Mouse (Mus musculus) stomach, embryonic 14.5 days (tissue): ENCODE data around the gene Tiam1. TPM values are rescaled to one million over a fixed set of nuclear protein-coding genes. Genes with fewer than 3 reads are reported as not detected.

Experiments
- ATAC-seq: fragments of 200-750 bp; cut with Nextera tagmentation; 2 replicates; pipeline ENCODE4 v1.8.0; 2017; ENCODE audit warnings: low read depth, moderate TSS enrichment; ENCODE audit not compliant: insufficient number of reproducible peaks, insufficient read depth, low FRiP score
- H3K27ac ChIP-seq: fragments of 300-500 bp; sonication (generic); 2 replicates; pipeline ENCODE4 v1.5.1; 2014; ENCODE audit warnings: mild to moderate bottlenecking, low read length, moderate library complexity, mixed read lengths
- H3K27me3 ChIP-seq: fragments of 300-500 bp; sonication (generic); 2 replicates; pipeline ENCODE4 v1.6.1; 2014; ENCODE audit warnings: low read length, control low read depth, mixed read lengths; ENCODE audit not compliant: control insufficient read depth, insufficient read depth
- H3K36me3 ChIP-seq: fragments of 300-500 bp; sonication (generic); 2 replicates; pipeline ENCODE4 v1.6.1; 2014; ENCODE audit warnings: mild to moderate bottlenecking, control low read depth, low read length, moderate library complexity, mixed read lengths; ENCODE audit not compliant: control insufficient read depth, insufficient read depth
- H3K4me1 ChIP-seq: fragments of 300-500 bp; sonication (generic); 2 replicates; pipeline ENCODE4 v1.6.1; 2014; ENCODE audit warnings: low read length, control low read depth, mixed read lengths; ENCODE audit not compliant: control insufficient read depth, insufficient read depth
- H3K4me2 ChIP-seq: fragments of 300-500 bp; sonication (generic); replicated peaks from 2 replicates; pipeline ENCODE4 v1.6.1; 2014; ENCODE audit warnings: low read depth, low read length, control low read depth
- H3K4me3 ChIP-seq: fragments of 300-500 bp; sonication (generic); 2 replicates; pipeline ENCODE4 v1.5.1; 2014; ENCODE audit warnings: low read depth, low read length, control low read depth
- H3K9ac ChIP-seq: fragments of 300-500 bp; sonication (generic); replicated peaks from 2 replicates; pipeline ENCODE4 v1.6.1; 2014; ENCODE audit warnings: low read depth, mild to moderate bottlenecking, control low read depth, low read length, moderate library complexity, mixed read lengths
- H3K9me3 ChIP-seq: fragments of 300-500 bp; sonication (generic); 2 replicates; pipeline ENCODE4 v1.6.1; 2016; ENCODE audit warnings: low read depth, low read length, control low read depth; ENCODE audit not compliant: control insufficient read depth
- WGBS: fragments of 180-500 bp; shearing (Covaris S2); extraction: QIAGEN DNeasy Blood & Tissue Kit; methylation state at CpG from one replicate; pipeline ENCODE4 v1.1.7; 2014; 5-methylcytosine and 5-hydroxymethylcytosine counted together
- polyA plus RNA-seq: library from polyadenylated mRNA; unstranded; fragments of >200 nt; fragmentation: Nextera tagmentation; extraction: Ambion mirVana; gene quantifications from 2 replicates; pipeline ENCODE4 v1.2.1, GENCODE M21; 2014

The Tiam1 gene
- polyA plus RNA-seq, 1 experiment from 2014 or later, result 38.4 TPM

- Histone ChIP-seq H3K36me3 (no peaks in the 10 kb centered on the region), H3K9me3 (no peaks in the 10 kb centered on the region)
Measured at GRCm38 (mm10) chr16:90142247-90142573, 1.4 kb downstream of the Tiam1 start.

GRCm38 (mm10) chr16:90141556-90141955 lies 2.0 kb downstream of the Tiam1 start:
- peak overlapping the region; percentile 98; the same call in 1 of the 2 replicates for H3K4me2 ChIP-seq
- H3K27me3 ChIP-seq, result no peaks in the 10 kb centered on the region
- peaks cover 15% of the 10 kb centered on the region; the same call in 1 of the 2 replicates for H3K4me1 ChIP-seq
- H3K36me3 ChIP-seq, result no peaks in the 10 kb centered on the region
- WGBS, result 42% methylated on average over 9 of the region's 9 CpGs
- peak overlapping the region; percentile 64; the same call in 1 of the 2 replicates for H3K4me3 ChIP-seq
- H3K9ac ChIP-seq, result no peak overlapping the region
- no peak for ATAC-seq
- H3K9me3 ChIP-seq, result no peaks in the 10 kb centered on the region
- no peak overlapping the region for H3K27ac ChIP-seq

More at GRCm38 (mm10) chr16:90142247-90142573, 1.4 kb downstream of the Tiam1 start:
- peak overlapping the region; percentile 98 for H3K4me2 ChIP-seq
- ATAC-seq, result no peak
- peak overlapping the region; percentile 64 for H3K4me3 ChIP-seq
- no peaks in the 10 kb centered on the region for H3K27me3 ChIP-seq
- no peak overlapping the region for H3K27ac ChIP-seq
- peaks cover 15% of the 10 kb centered on the region; the same call in 1 of the 2 replicates for H3K4me1 ChIP-seq
- H3K9ac ChIP-seq, result peak overlapping the region; percentile 41
- WGBS, result 2% methylated on average over 20 of the region's 20 CpGs

GRCm38 (mm10) chr16:90140571-90140970 lies 3.0 kb downstream of the Tiam1 start:
- 87% methylated on average over 10 of the region's 10 CpGs for WGBS

GRCm38 (mm10) chr16:90139696-90140095 lies 3.9 kb downstream of the Tiam1 start:
- Histone ChIP-seq H3K27me3 (no peaks in the 10 kb centered on the region), H3K27ac (no peak overlapping the region), H3K4me1 (peaks cover 12% of the 10 kb centered on the region; the same call in 1 of the 2 replicates), H3K9me3 (no peaks in the 10 kb centered on the region), H3K9ac (no peak overlapping the region), H3K36me3 (no peaks in the 10 kb centered on the region), H3K4me3 (no peak overlapping the region), H3K4me2 (no peak overlapping the region)
- WGBS, result 48% methylated on average over 9 of the region's 9 CpGs
- no peak for ATAC-seq

More at GRCm38 (mm10) chr16:90140571-90140970, 3.0 kb downstream of the Tiam1 start:
- Histone ChIP-seq H3K4me3 (no peak overlapping the region), H3K9ac (no peak overlapping the region), H3K36me3 (no peaks in the 10 kb centered on the region), H3K4me2 (no peak overlapping the region), H3K27me3 (no peaks in the 10 kb centered on the region), H3K4me1 (peaks cover 15% of the 10 kb centered on the region; the same call in 1 of the 2 replicates), H3K9me3 (no peaks in the 10 kb centered on the region), H3K27ac (no peak overlapping the region)
- ATAC-seq, result no peak

GRCm38 (mm10) chr16:90138151-90138550 lies 5.4 kb downstream of the Tiam1 start:
- no peaks in the 10 kb centered on the region for H3K9me3 ChIP-seq
- H3K4me2 ChIP-seq, result no peak overlapping the region
- WGBS, result 67% methylated on average over 12 of the region's 12 CpGs
- H3K36me3 ChIP-seq, result no peaks in the 10 kb centered on the region
- no peak overlapping the region for H3K27ac ChIP-seq
- no peak for ATAC-seq
- no peak overlapping the region for H3K9ac ChIP-seq
- H3K27me3 ChIP-seq, result no peaks in the 10 kb centered on the region
- H3K4me3 ChIP-seq, result no peak overlapping the region
- peaks cover 8% of the 10 kb centered on the region; the same call in 1 of the 2 replicates for H3K4me1 ChIP-seq

GRCm38 (mm10) chr16:90137175-90137574 lies 6.4 kb downstream of the Tiam1 start:
- Histone ChIP-seq H3K27ac (no peak overlapping the region), H3K36me3 (no peaks in the 10 kb centered on the region), H3K4me3 (no peak overlapping the region), H3K27me3 (no peaks in the 10 kb centered on the region), H3K9ac (no peak overlapping the region), H3K4me2 (no peak overlapping the region), H3K9me3 (no peaks in the 10 kb centered on the region), H3K4me1 (peaks cover 6% of the 10 kb centered on the region; the same call in 1 of the 2 replicates)
- 96% methylated on average over 23 of the region's 23 CpGs for WGBS
- no peak for ATAC-seq

- Histone ChIP-seq H3K4me3 (no peak overlapping the region), H3K9ac (no peak overlapping the region), H3K36me3 (no peaks in the 10 kb centered on the region), H3K27me3 (no peaks in the 10 kb centered on the region), H3K9me3 (no peaks in the 10 kb centered on the region), H3K27ac (no peak overlapping the region), H3K4me1 (no peaks in the 10 kb centered on the region), H3K4me2 (no peak overlapping the region)
- no peak for ATAC-seq
- 87% methylated on average over 3 of the region's 3 CpGs for WGBS
Measured at GRCm38 (mm10) chr16:90135580-90135979, 8.0 kb downstream of the Tiam1 start.

DNA sequence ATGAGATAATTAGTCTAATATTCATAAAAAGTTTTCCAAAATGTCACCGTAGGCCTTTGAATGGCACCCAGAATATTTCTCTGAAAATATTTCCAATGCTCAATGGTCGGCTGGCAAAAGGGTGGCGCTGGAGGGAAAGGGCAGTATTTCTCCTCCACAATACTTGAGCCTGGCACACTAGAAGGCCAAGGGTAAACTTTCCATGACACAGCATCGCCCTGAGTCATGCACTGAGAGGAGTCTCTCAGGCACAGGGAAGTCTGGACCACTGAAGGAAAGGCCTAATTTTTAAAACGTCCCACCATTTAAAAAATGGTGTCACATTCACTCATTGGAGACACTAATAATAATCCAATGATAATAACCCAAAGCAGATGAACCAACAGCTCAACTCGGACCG lies 9.2 kb downstream of the Tiam1 start:
- no peak overlapping the region for H3K9ac ChIP-seq
- no peaks in the 10 kb centered on the region for H3K36me3 ChIP-seq
- no peak for ATAC-seq
- 87% methylated on average over 7 of the region's 7 CpGs for WGBS
- no peak overlapping the region for H3K4me2 ChIP-seq
- H3K27ac ChIP-seq, result no peak overlapping the region
- H3K9me3 ChIP-seq, result no peaks in the 10 kb centered on the region
- H3K4me1 ChIP-seq, result no peaks in the 10 kb centered on the region
- no peaks in the 10 kb centered on the region for H3K27me3 ChIP-seq
- no peak overlapping the region for H3K4me3 ChIP-seq

GRCm38 (mm10) chr16:90132816-90133215 lies 10.8 kb downstream of the Tiam1 start:
- no peaks in the 10 kb centered on the region for H3K27me3 ChIP-seq
- H3K27ac ChIP-seq, result no peak overlapping the region
- H3K4me1 ChIP-seq, result no peaks in the 10 kb centered on the region
- H3K9me3 ChIP-seq, result no peaks in the 10 kb centered on the region
- H3K36me3 ChIP-seq, result no peaks in the 10 kb centered on the region
- H3K4me2 ChIP-seq, result no peak overlapping the region
- ATAC-seq, result no peak
- no peak overlapping the region for H3K4me3 ChIP-seq
- H3K9ac ChIP-seq, result no peak overlapping the region
- WGBS, result 59% methylated on average over 7 of the region's 7 CpGs
